Mouse (Mus musculus) G1E (cell line): ENCODE measurements around the gene P3h2.

Source experiments
- CTCF ChIP-seq: IDR thresholded peaks from 2 replicates; pipeline ENCODE4 v1.5.1; 2012; ENCODE audit warnings: low read depth, low read length, inconsistent platforms, mixed read lengths
- GATA1 ChIP-seq: IDR thresholded peaks from 2 replicates; pipeline ENCODE4 v1.6.1; 2012; ENCODE audit warnings: borderline replicate concordance, low read length, inconsistent platforms, mixed read lengths
- TAL1 ChIP-seq: conservative IDR thresholded peaks from 2 replicates; pipeline ENCODE4 v1.6.1; 2012; ENCODE audit warnings: low read depth, low read length, inconsistent platforms, mixed read lengths

DNA sequence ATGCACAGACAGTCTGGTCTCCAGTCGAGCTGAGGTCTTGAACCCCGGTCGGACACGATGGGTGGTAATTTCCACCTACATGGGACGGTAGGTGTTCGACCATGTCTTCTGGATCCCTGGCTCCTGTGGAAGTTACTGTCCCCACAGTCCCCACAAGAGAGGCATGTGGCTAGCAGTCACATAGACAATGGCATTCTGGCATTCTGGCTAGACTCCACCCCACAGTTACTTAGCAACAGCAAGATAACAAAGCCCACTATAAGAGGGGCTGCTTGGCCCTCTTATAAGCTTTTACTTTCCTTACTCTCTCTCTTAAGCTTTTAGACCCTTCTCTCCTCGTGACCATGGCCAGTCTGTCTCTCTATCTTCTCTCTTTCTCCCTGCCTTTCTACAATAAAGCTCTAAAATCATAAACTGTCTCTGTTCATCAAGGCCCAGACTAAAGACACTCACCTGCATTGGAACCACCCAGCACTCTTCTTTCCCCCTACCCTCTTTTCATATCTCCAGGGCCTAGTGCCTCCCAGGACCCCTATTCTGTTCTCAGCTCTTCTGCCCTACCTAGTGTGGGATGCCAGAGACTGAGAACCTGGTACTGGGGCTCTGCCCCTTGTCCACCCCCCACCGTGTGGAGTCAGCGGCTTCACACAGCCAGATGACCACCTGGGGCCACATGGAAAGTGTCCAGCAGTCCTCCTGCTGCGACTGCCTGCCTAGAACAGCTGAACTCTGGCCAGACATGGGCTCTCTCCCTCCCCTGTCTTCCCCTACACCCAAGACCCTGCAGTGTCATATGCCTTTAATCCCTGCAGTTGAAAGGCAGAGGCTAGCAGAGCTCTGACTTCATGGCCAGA, 28.1 kb downstream of the P3h2 start:
- TF ChIP-seq CTCF (no peak), TAL1 (no peak), GATA1 (no peak)
